Mouse (Mus musculus) midbrain, postnatal 0 days (tissue): ENCODE measurements around the gene Nedd4. TPM values are rescaled to one million over a fixed set of nuclear protein-coding genes. Genes with fewer than 3 reads are reported as not detected.

Source experiments
- ATAC-seq: fragments of 200-750 bp; cut with Nextera tagmentation; 2 replicates; pipeline ENCODE4 v1.8.0; 2017; ENCODE audit warnings: moderate number of reproducible peaks, mild to moderate bottlenecking, moderate TSS enrichment, moderate library complexity; ENCODE audit not compliant: low FRiP score
- DNase-seq: peaks from one replicate; pipeline ENCODE4 v3.0.0-alpha.2; 2015; ENCODE audit warnings: low spot score
- H3K27ac ChIP-seq: fragments of 300-500 bp; sonication (generic); 2 replicates; pipeline ENCODE4 v1.5.1; 2014; ENCODE audit warnings: low read depth, mild to moderate bottlenecking, low read length, mixed read lengths
- H3K27me3 ChIP-seq: fragments of 300-500 bp; sonication (generic); 2 replicates; pipeline ENCODE4 v1.6.1; 2014; ENCODE audit warnings: low read length, control low read depth, mixed read lengths; ENCODE audit not compliant: insufficient read depth
- H3K36me3 ChIP-seq: fragments of 300-500 bp; sonication (generic); 2 replicates; pipeline ENCODE4 v1.6.1; 2014; ENCODE audit warnings: low read length, control low read depth, mixed read lengths; ENCODE audit not compliant: insufficient read depth
- H3K4me1 ChIP-seq: fragments of 300-500 bp; sonication (generic); 2 replicates; pipeline ENCODE4 v1.6.1; 2014; ENCODE audit warnings: mild to moderate bottlenecking, control low read depth, antibody characterized with exemption, low read length, mixed read lengths; ENCODE audit not compliant: insufficient read depth
- H3K4me2 ChIP-seq: fragments of 300-500 bp; sonication (generic); 2 replicates; pipeline ENCODE4 v1.6.1; 2014; ENCODE audit warnings: low read depth, mild to moderate bottlenecking, low read length, mixed read lengths; ENCODE audit not compliant: poor library complexity, severe bottlenecking
- H3K4me3 ChIP-seq: fragments of 300-500 bp; sonication (generic); 2 replicates; pipeline ENCODE4 v1.5.1; 2014; ENCODE audit warnings: low read depth, mild to moderate bottlenecking, low read length, moderate library complexity
- H3K9ac ChIP-seq: fragments of 300-500 bp; sonication (generic); replicated peaks from 2 replicates; pipeline ENCODE4 v1.6.1; 2014; ENCODE audit warnings: mild to moderate bottlenecking, low read length, moderate library complexity, mixed read lengths; ENCODE audit not compliant: poor library complexity, severe bottlenecking
- H3K9me3 ChIP-seq: fragments of 300-500 bp; sonication (generic); 2 replicates; pipeline ENCODE4 v1.6.1; 2016; ENCODE audit warnings: low read length, control low read depth
- CTCF ChIP-seq: IDR thresholded peaks from 2 replicates; pipeline ENCODE4 v1.5.1; 2016; ENCODE audit warnings: antibody characterized with exemption, mild to moderate bottlenecking
- WGBS: fragments of 180-500 bp; shearing (Covaris S2); extraction: QIAGEN DNeasy Blood & Tissue Kit; methylation state at CpG from one replicate; pipeline ENCODE4 v1.1.7; 2014; 5-methylcytosine and 5-hydroxymethylcytosine counted together
- polyA plus RNA-seq: library from polyadenylated mRNA; unstranded; fragments of >200 nt; fragmentation: Nextera tagmentation; extraction: Ambion mirVana; gene quantifications from 2 replicates; pipeline ENCODE4 v1.2.1, GENCODE M21; 2015
- total RNA-seq: library from RNA; depleted of rRNA; stranded (reverse); fragments of >200 nt; gene quantifications from 2 replicates; pipeline ENCODE4 v1.2.3, GENCODE M21; 2014; rRNA removed

Gene Nedd4
- total and polyA plus RNA-seq, 2 experiments from 2014 or later: 321 to 432 TPM

- ATAC-seq (no peak), DNase-seq (no peak)
- no peak overlapping the region for H3K27ac ChIP-seq
- no peak for TF ChIP-seq CTCF
- 84% methylated on average over 3 of the region's 3 CpGs for WGBS
- H3K36me3 ChIP-seq: no peaks in the 10 kb centered on the region
- H3K9ac ChIP-seq: no peak overlapping the region
- no peaks in the 10 kb centered on the region for H3K9me3 ChIP-seq
- H3K4me2 ChIP-seq: no peak overlapping the region
- no peak overlapping the region for H3K4me3 ChIP-seq
- H3K4me1 ChIP-seq: no peaks in the 10 kb centered on the region
- H3K27me3 ChIP-seq: no peaks in the 10 kb centered on the region
These were observed 133.1 kb downstream of the Nedd4 start for GRCm38 (mm10) chr9:72795243-72795642.

GRCm38 (mm10) chr9:72797136-72797621 is 135.0 kb downstream of the Nedd4 start:
- Histone ChIP-seq H3K4me2 (no peak overlapping the region), H3K27me3 (no peaks in the 10 kb centered on the region), H3K9me3 (no peaks in the 10 kb centered on the region), H3K4me1 (no peaks in the 10 kb centered on the region), H3K36me3 (no peaks in the 10 kb centered on the region), H3K27ac (no peak overlapping the region), H3K9ac (no peak overlapping the region), H3K4me3 (no peak overlapping the region)
- TF ChIP-seq CTCF: no peak
- DNase-seq (no peak), ATAC-seq (no peak)
- WGBS: 58% methylated on average over 9 of the region's 9 CpGs

Other genes with a start within 250 kb of the Nedd4 start
- gene Mns1, start 224.3 kb upstream of the Nedd4 start, total RNA-seq: 1.1 and 3.1 TPM in 2 replicates
- gene Mns1, start 224.3 kb upstream of the Nedd4 start, polyA plus RNA-seq: 2.6 and 3.1 TPM in 2 replicates
- gene Tex9, start 170.1 kb upstream of the Nedd4 start, total RNA-seq: 21.1 and 25.4 TPM in 2 replicates
- gene Tex9, start 170.1 kb upstream of the Nedd4 start, polyA plus RNA-seq: 35.9 and 44.0 TPM in 2 replicates
- 41.5 and 48.2 TPM in 2 replicates for gene Rfx7, start 130.1 kb upstream of the Nedd4 start, total RNA-seq
- 9.3 and 12.2 TPM in 2 replicates for gene Rfx7, start 130.1 kb upstream of the Nedd4 start, polyA plus RNA-seq
- 0.66 and 0.93 TPM in 2 replicates for gene Prtg, start 144.5 kb downstream of the Nedd4 start, total RNA-seq
- gene Prtg, start 144.5 kb downstream of the Nedd4 start, polyA plus RNA-seq: 0.25 and 0.32 TPM in 2 replicates